Mouse (Mus musculus) cerebellum, adult 2 months (tissue): ENCODE data around the gene Ccdc136.

Experiments used
- CTCF ChIP-seq: fragments of 200-500 bp; IDR thresholded peaks from 2 replicates; pipeline ENCODE4 v1.5.1; 2011; ENCODE audit warnings: low read depth, mild to moderate bottlenecking, control low read depth, low read length, moderate library complexity, borderline replicate concordance; ENCODE audit not compliant: insufficient read depth
- POLR2A ChIP-seq: fragments of 200-500 bp; IDR thresholded peaks from 2 replicates; pipeline ENCODE4 v1.6.1; 2011; ENCODE audit warnings: low read length, control low read depth, borderline replicate concordance; ENCODE audit not compliant: insufficient read depth

DNA sequence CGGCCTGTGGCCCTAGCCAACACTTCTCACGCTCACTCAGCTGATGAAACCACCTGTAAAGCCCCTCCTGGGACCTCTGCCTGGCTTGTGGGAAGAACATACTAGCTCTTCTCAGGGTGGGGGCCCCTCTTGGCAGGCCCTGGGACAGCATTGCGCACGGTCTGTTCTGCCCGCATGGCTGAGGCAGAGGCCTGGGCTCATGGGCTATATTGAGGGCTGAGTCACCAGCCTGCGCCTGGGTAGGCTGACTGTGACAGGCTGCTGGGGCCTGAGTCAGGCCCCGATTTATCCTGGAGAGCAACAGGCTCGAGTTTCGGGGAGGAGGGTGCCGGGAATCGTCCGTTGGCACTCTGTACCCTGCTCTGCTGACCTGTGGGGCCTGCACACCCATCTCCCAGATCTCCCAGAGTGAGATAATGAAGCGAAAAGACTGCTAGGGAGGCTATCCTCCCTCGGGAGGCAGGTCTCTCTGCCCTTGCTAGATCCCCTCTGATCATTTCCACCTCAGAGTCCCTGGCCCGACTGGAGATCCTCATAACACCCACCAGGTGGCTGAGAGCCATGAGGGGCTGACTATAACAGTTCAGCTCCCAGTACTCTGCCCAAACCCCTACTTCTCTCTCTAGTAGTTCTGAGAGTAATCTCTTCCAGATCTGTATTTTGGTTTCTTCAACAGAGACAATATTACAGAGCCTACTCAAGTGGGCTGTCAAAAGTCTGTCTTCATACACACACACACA is 34.7 kb downstream of the Ccdc136 start:
- no peak for TF ChIP-seq CTCF
- no peak for TF ChIP-seq POLR2A
